Mouse (Mus musculus) testis, adult 2 months (tissue): Measurements from ENCODE around the gene Chic2.

Experiments used
- CTCF ChIP-seq: fragments of 200-500 bp; IDR thresholded peaks from 2 replicates; pipeline ENCODE4 v1.5.1; 2012; ENCODE audit warnings: low read depth, mild to moderate bottlenecking, inconsistent platforms, low read length, moderate library complexity; ENCODE audit not compliant: control insufficient read depth, insufficient read depth, insufficient replicate concordance
- POLR2A ChIP-seq: fragments of 200-500 bp; IDR thresholded peaks from 2 replicates; pipeline ENCODE4 v1.6.1; 2012; ENCODE audit warnings: low read depth, mild to moderate bottlenecking, inconsistent platforms, low read length, moderate library complexity; ENCODE audit not compliant: control insufficient read depth

GRCm38 (mm10) chr5:75004755-75005154 is 39.8 kb downstream of the Chic2 start:
- TF ChIP-seq CTCF: no peak
- TF ChIP-seq POLR2A: no peak
